Mouse (Mus musculus) heart, embryonic 15.5 days (tissue): ENCODE results near the gene Clasp2. TPM values are rescaled to one million over a fixed set of nuclear protein-coding genes. Genes with fewer than 3 reads are reported as not detected.
A peak's percentile ranks its signal among the peaks of the same experiment; 100 is the strongest.
"Not testable (repeated sequence)": the region's sequence is repeated elsewhere in the genome, so short reads cannot be mapped to it uniquely, and the experiment has no call there.

Experiments used
- ATAC-seq: fragments of 200-750 bp; cut with Nextera tagmentation; replicated peaks from 2 replicates; pipeline ENCODE4 v1.8.0; 2017; ENCODE audit warnings: low read depth, moderate TSS enrichment; ENCODE audit not compliant: insufficient number of reproducible peaks, insufficient read depth, low FRiP score
- H3K27ac ChIP-seq: fragments of 300-500 bp; sonication (generic); 2 replicates; pipeline ENCODE4 v1.5.1; 2015; ENCODE audit warnings: mild to moderate bottlenecking, inconsistent platforms
- H3K27me3 ChIP-seq: fragments of 300-500 bp; sonication (generic); 2 replicates; pipeline ENCODE4 v1.6.1; 2015; ENCODE audit warnings: inconsistent platforms
- H3K36me3 ChIP-seq: fragments of 300-500 bp; sonication (generic); 2 replicates; pipeline ENCODE4 v1.6.1; 2015; ENCODE audit warnings: mild to moderate bottlenecking, inconsistent platforms
- H3K4me1 ChIP-seq: fragments of 300-500 bp; sonication (generic); replicated peaks from 2 replicates; pipeline ENCODE4 v1.6.1; 2015; ENCODE audit warnings: inconsistent platforms
- H3K4me2 ChIP-seq: fragments of 300-500 bp; sonication (generic); 2 replicates; pipeline ENCODE4 v1.6.1; 2015; ENCODE audit warnings: inconsistent platforms, mild to moderate bottlenecking, moderate library complexity
- H3K4me3 ChIP-seq: fragments of 300-500 bp; sonication (generic); 2 replicates; pipeline ENCODE4 v1.5.1; 2015; ENCODE audit warnings: mild to moderate bottlenecking, inconsistent platforms
- H3K9ac ChIP-seq: fragments of 300-500 bp; sonication (generic); 2 replicates; pipeline ENCODE4 v1.6.1; 2015; ENCODE audit warnings: mild to moderate bottlenecking, inconsistent platforms
- H3K9me3 ChIP-seq: fragments of 300-500 bp; sonication (generic); replicated peaks from 2 replicates; pipeline ENCODE4 v1.6.1; 2016; ENCODE audit warnings: inconsistent platforms
- WGBS: fragments of 180-500 bp; shearing (Covaris S2); methylation state at CpG from one replicate; pipeline ENCODE4 v1.1.7; 2015; ENCODE audit warnings: mixed read lengths; 5-methylcytosine and 5-hydroxymethylcytosine counted together
- polyA plus RNA-seq: library from polyadenylated mRNA; unstranded; fragments of >200 nt; fragmentation: Nextera tagmentation; extraction: Ambion mirVana; gene quantifications from 2 replicates; pipeline ENCODE4 v1.2.1, GENCODE M21; 2015

Clasp2 gene
- polyA plus RNA-seq, 1 experiment from 2014 or later = 20.8 TPM

- Histone ChIP-seq H3K4me2 (no peak overlapping the region), H3K9ac (no peak overlapping the region), H3K4me1 (no peaks in the 10 kb centered on the region), H3K27ac (no peak overlapping the region), H3K9me3 (0 out of 2 replicates have a peak, but pooled peaks cover 2% of the 10 kb centered on the region), H3K4me3 (no peak overlapping the region), H3K27me3 (no peaks in the 10 kb centered on the region), H3K36me3 (0 out of 2 replicates have a peak, but pooled peaks cover 8% of the 10 kb centered on the region)
- 80% methylated on average over 10 of the region's 10 CpGs for WGBS
- no peak for ATAC-seq
Observed at GRCm38 (mm10) chr9:113758472-113758871, 17.2 kb downstream of the Clasp2 start.

- Histone ChIP-seq H3K9me3 (0 out of 2 replicates have a peak, but pooled peaks cover 2% of the 10 kb centered on the region), H3K4me3 (no peak overlapping the region), H3K4me1 (no peaks in the 10 kb centered on the region), H3K9ac (no peak overlapping the region), H3K36me3 (0 out of 2 replicates have a peak, but pooled peaks cover 8% of the 10 kb centered on the region), H3K27me3 (no peaks in the 10 kb centered on the region), H3K27ac (no peak overlapping the region), H3K4me2 (no peak overlapping the region)
- ATAC-seq = no peak
- 93% methylated on average over 1 of the region's 1 CpGs for WGBS
Observed at GRCm38 (mm10) chr9:113759684-113760083, 18.4 kb downstream of the Clasp2 start.

GRCm38 (mm10) chr9:113762389-113762788 is 21.1 kb downstream of the Clasp2 start:
- H3K4me3 ChIP-seq = no peak overlapping the region
- H3K27me3 ChIP-seq = no peaks in the 10 kb centered on the region
- H3K4me1 ChIP-seq = no peaks in the 10 kb centered on the region
- no peak overlapping the region for H3K9ac ChIP-seq
- WGBS = 86% methylated on average over 6 of the region's 6 CpGs
- H3K4me2 ChIP-seq = no peak overlapping the region
- ATAC-seq = no peak
- 0 out of 2 replicates have a peak, but pooled peaks cover 8% of the 10 kb centered on the region for H3K36me3 ChIP-seq
- H3K9me3 ChIP-seq = 0 out of 2 replicates have a peak, but pooled peaks cover 2% of the 10 kb centered on the region
- no peak overlapping the region for H3K27ac ChIP-seq

- H3K36me3 ChIP-seq = 0 out of 2 replicates have a peak, but pooled peaks cover 8% of the 10 kb centered on the region
- no peak overlapping the region for H3K4me2 ChIP-seq
- 0 out of 2 replicates have a peak, but pooled peaks cover 2% of the 10 kb centered on the region for H3K9me3 ChIP-seq
- no peak for ATAC-seq
- WGBS = 64% methylated on average over 4 of the region's 4 CpGs
- no peak overlapping the region for H3K27ac ChIP-seq
- H3K4me1 ChIP-seq = no peaks in the 10 kb centered on the region
- H3K4me3 ChIP-seq = no peak overlapping the region
- no peak overlapping the region for H3K9ac ChIP-seq
- H3K27me3 ChIP-seq = no peaks in the 10 kb centered on the region
Observed at GRCm38 (mm10) chr9:113763123-113763522, 21.9 kb downstream of the Clasp2 start.

- Histone ChIP-seq H3K4me1 (no peaks in the 10 kb centered on the region), H3K4me2 (no peak overlapping the region), H3K36me3 (no peaks in the 10 kb centered on the region), H3K4me3 (no peak overlapping the region), H3K27ac (no peak overlapping the region), H3K9me3 (no peaks in the 10 kb centered on the region), H3K27me3 (no peaks in the 10 kb centered on the region), H3K9ac (no peak overlapping the region)
- 82% methylated on average over 4 of the region's 4 CpGs for WGBS
- ATAC-seq = no peak
Observed at GRCm38 (mm10) chr9:113770640-113771039, 29.4 kb downstream of the Clasp2 start.

GRCm38 (mm10) chr9:113780863-113781262 is 39.6 kb downstream of the Clasp2 start:
- Histone ChIP-seq H3K9ac (no peak overlapping the region), H3K27ac (no peak overlapping the region), H3K4me2 (no peak overlapping the region), H3K4me3 (no peak overlapping the region), H3K36me3 (no peaks in the 10 kb centered on the region), H3K4me1 (0 out of 2 replicates have a peak, but pooled peaks cover 2% of the 10 kb centered on the region), H3K27me3 (no peaks in the 10 kb centered on the region), H3K9me3 (no peaks in the 10 kb centered on the region)
- WGBS = 79% methylated on average over 3 of the region's 3 CpGs
- no peak for ATAC-seq

- Histone ChIP-seq H3K4me2 (no peak overlapping the region), H3K36me3 (no peaks in the 10 kb centered on the region), H3K4me1 (0 out of 2 replicates have a peak, but pooled peaks cover 2% of the 10 kb centered on the region), H3K9me3 (no peaks in the 10 kb centered on the region), H3K27me3 (no peaks in the 10 kb centered on the region), H3K9ac (no peak overlapping the region), H3K27ac (no peak overlapping the region), H3K4me3 (no peak overlapping the region)
- WGBS = 68% methylated on average over 4 of the region's 4 CpGs
- no peak for ATAC-seq
Observed at GRCm38 (mm10) chr9:113782362-113783005, 41.2 kb downstream of the Clasp2 start.

- H3K9ac ChIP-seq = no peak overlapping the region
- H3K27ac ChIP-seq = no peak overlapping the region
- 0 out of 2 replicates have a peak, but pooled peaks cover 4% of the 10 kb centered on the region for H3K4me1 ChIP-seq
- ATAC-seq = no peak
- no peaks in the 10 kb centered on the region for H3K27me3 ChIP-seq
- H3K4me3 ChIP-seq = no peak overlapping the region
- 48% methylated on average over 5 of the region's 5 CpGs for WGBS
- H3K9me3 ChIP-seq = no peaks in the 10 kb centered on the region
- no peaks in the 10 kb centered on the region for H3K36me3 ChIP-seq
- H3K4me2 ChIP-seq = no peak overlapping the region
Observed at GRCm38 (mm10) chr9:113783674-113784073, 42.4 kb downstream of the Clasp2 start.

- H3K9me3 ChIP-seq, H3K36me3 ChIP-seq, H3K4me3 ChIP-seq, ATAC-seq, H3K27me3 ChIP-seq, H3K27ac ChIP-seq, H3K9ac ChIP-seq, H3K4me2 ChIP-seq: not testable (repeated sequence)
- H3K4me1 ChIP-seq = peaks cover 14% of the 10 kb centered on the region
- WGBS = 61% methylated on average over 6 of the region's 6 CpGs
Observed at GRCm38 (mm10) chr9:113789283-113789682, 48.0 kb downstream of the Clasp2 start.

- Histone ChIP-seq H3K4me1 (peaks cover 17% of the 10 kb centered on the region), H3K27me3 (no peaks in the 10 kb centered on the region), H3K4me3 (peak overlapping the region; percentile 51), H3K9ac (peak overlapping the region; percentile 38), H3K36me3 (no peaks in the 10 kb centered on the region), H3K27ac (peak overlapping the region; percentile 76), H3K4me2 (peak overlapping the region; percentile 66), H3K9me3 (no peaks in the 10 kb centered on the region)
- peak; percentile 92 for ATAC-seq
- WGBS = 2% methylated on average over 17 of the region's 17 CpGs
Observed at GRCm38 (mm10) chr9:113792651-113793512, 51.6 kb downstream of the Clasp2 start.

- peak overlapping the region; percentile 38 for H3K9ac ChIP-seq
- no peak for ATAC-seq
- WGBS = 48% methylated on average over 3 of the region's 3 CpGs
- H3K27me3 ChIP-seq = no peaks in the 10 kb centered on the region
- H3K36me3 ChIP-seq = no peaks in the 10 kb centered on the region
- peak overlapping the region; percentile 51 for H3K4me3 ChIP-seq
- peak overlapping the region; percentile 66 for H3K4me2 ChIP-seq
- peaks cover 15% of the 10 kb centered on the region for H3K4me1 ChIP-seq
- H3K27ac ChIP-seq = peak overlapping the region; percentile 76
- no peaks in the 10 kb centered on the region for H3K9me3 ChIP-seq
Observed at GRCm38 (mm10) chr9:113793513-113793905, 52.2 kb downstream of the Clasp2 start.
